Mouse (Mus musculus): ENCODE results near the gene Dnph1.

DNA sequence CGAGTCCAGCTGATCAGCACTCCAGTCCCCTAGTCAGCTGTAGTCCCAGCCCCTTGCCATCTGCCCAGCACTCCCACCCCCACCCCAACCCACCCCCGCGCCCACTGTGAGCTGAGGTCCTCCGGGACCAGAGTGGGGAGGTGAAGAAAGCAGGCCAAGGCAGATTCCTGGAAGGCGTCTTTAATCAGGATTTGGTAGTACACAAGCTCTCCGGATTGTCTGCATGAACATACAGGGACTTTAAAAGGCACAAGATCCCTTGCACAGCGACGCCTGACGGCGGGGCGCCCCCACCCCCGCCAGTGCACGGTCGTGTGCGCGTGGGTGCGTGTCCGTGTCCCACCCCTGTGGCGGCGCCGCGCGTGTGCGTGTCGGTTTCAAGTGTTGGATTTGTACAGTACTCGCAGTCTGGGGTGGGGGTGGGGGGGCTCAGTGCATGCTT lies 42.5 kb upstream of the Dnph1 start:
- no peak for TF ChIP-seq GATA1 (IDR thresholded peaks at IDR 0.05; ENCODE audit: borderline replicate concordance, low read length)
- TF ChIP-seq FLI1 (IDR thresholded peaks at IDR 0.05; ENCODE audit: low read length), result no peak

Measured in megakaryocyte, embryonic 14.5 days (primary cell).